Mouse (Mus musculus): Measurements from ENCODE around the gene Klhl11. TPM values are rescaled to one million over a fixed set of nuclear protein-coding genes. Genes with fewer than 3 reads are reported as not detected.
A peak's percentile ranks its signal among the peaks of the same experiment; 100 is the strongest.

The Klhl11 gene
- total and polyA plus RNA-seq, 3 experiments, result 11.5 to 34.7 TPM; not detected in 1

DNA sequence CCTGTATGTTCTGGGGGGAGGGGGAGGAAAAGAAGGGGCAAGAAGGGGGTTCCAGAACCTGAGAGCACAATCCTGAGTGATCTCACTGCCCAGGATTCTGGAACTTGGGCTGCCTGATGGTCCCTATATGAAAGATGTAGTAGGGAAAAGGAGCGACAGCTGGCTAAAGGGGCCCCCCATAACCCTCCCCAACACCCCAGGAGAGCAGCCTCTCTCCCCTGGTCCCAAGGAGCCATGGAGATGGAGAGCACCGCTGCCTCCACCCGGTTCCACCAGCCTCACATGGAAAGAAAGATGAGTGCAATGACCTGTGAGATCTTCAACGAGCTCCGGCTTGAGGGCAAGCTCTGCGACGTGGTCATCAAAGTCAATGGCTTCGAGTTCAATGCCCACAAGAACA, 30.7 kb downstream of the Klhl11 start, which contains the start of the genes Nt5c3b and Klhl10:
Nt5c3b (minus strand) TSS at position 12 of the 400 bp plus-strand sequence.
Klhl10 (plus strand) TSS at position 121 of the 400 bp plus-strand sequence.
- Histone ChIP-seq H3K9ac (ENCODE audit: control insufficient read depth, low read depth, low read length, poor library complexity, severe bottlenecking) (peak within 1 kb of the TSS; percentile 77), H3K9me3 (replicated peaks; ENCODE audit: insufficient read depth, low read length) (no peaks in the 10 kb centered on the region), H3K4me1 (ENCODE audit: control insufficient read depth in 1 of 2, insufficient read depth in 2 of 2, low read length in 2 of 2) (peaks cover 2 to 12% of the 10 kb centered on the region in 2 experiments; a peak in 3 of 4 replicates), H3K36me3 (ENCODE audit: control insufficient read depth in 1 of 2, insufficient read depth in 2 of 2, low read length in 2 of 2) (peaks cover 0 to 9% of the 10 kb centered on the region in 2 experiments; a peak in 2 of 4 replicates), H3K4me3 (ENCODE audit: control insufficient read depth in 1 of 2, insufficient read depth in 1 of 2, low read depth in 2 of 2, low read length in 2 of 2) (peak within 1 kb of the TSS; percentile 73 to 81), H3K27me3 (ENCODE audit: control insufficient read depth in 1 of 2, insufficient read depth in 2 of 2, low read length in 2 of 2) (no peaks in the 10 kb centered on the region), H3K79me2 (ENCODE audit: control insufficient read depth, insufficient read depth, low read length, poor library complexity) (peaks cover 5% of the 10 kb centered on the region; the same call in 1 of the 2 replicates), H3K27ac (ENCODE audit: control insufficient read depth, low read depth, low read length) (peak within 1 kb of the TSS; percentile 16)
- no peak for TF ChIP-seq MAX (IDR thresholded peaks at IDR 0.05; ENCODE audit: low read length)
- no peak for TF ChIP-seq TCF12 (IDR thresholded peaks at IDR 0.05; ENCODE audit: low read depth, low read length)
- no peak for DNase-seq (ENCODE audit: low read depth, low spot score)

DNA sequence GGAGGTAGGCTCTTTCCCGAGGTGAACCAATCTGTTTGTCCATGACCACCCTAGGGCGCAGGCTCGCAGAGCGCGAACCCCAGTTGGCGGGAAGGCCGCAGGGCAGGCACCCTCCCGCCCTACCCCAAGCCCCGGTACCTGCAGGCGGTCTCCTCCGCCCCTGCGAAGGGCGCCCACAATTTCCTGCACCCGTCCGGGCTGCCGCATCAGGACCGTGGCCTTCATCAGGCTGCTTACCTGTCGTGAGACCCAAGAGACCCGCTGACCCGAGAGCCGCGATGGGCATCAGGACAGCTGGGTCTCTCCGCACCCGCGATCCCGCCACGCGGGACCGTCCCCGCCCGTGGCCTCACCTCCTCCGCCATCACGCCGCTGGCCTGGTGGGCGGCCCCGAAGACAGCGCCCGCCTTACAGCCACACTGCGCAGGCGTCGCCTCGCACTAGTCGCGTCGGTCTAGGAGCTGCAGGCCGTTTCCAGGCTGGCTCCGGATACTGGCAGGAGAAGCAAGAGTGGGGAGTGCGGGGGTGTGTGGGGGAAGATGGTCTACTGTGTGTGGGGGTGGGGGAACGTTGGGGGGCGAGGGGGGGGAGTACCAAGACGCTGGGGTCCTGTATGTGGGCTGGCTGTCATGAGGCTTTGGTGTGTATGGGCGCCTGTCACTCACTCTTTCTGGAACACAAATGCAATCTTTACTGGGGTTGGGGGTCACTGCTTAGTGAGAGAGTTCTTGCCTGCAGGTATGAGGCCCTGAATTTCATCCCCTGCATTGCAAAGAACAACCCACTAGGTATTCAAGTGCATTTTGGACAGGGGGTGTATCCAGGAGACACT, 31.6 kb downstream of the Klhl11 start:
- H3K27me3 ChIP-seq (ENCODE audit: control insufficient read depth in 1 of 2, insufficient read depth in 2 of 2, low read length in 2 of 2), result no peaks in the 10 kb centered on the region
- H3K4me1 ChIP-seq (ENCODE audit: control insufficient read depth in 1 of 2, insufficient read depth in 2 of 2, low read length in 2 of 2), result peaks cover 2 to 12% of the 10 kb centered on the region in 2 experiments; a peak in 3 of 4 replicates
- peaks cover 0 to 9% of the 10 kb centered on the region in 2 experiments; a peak in 2 of 4 replicates for H3K36me3 ChIP-seq (ENCODE audit: control insufficient read depth in 1 of 2, insufficient read depth in 2 of 2, low read length in 2 of 2)
- H3K4me3 ChIP-seq (ENCODE audit: control insufficient read depth in 1 of 2, insufficient read depth in 1 of 2, low read depth in 2 of 2, low read length in 2 of 2), result peak overlapping the region; percentile 73 to 81
- peak overlapping the region; percentile 16 for H3K27ac ChIP-seq (ENCODE audit: control insufficient read depth, low read depth, low read length)
- peaks cover 5% of the 10 kb centered on the region; the same call in 1 of the 2 replicates for H3K79me2 ChIP-seq (ENCODE audit: control insufficient read depth, insufficient read depth, low read length, poor library complexity)
- TF ChIP-seq UBTF (IDR thresholded peaks at IDR 0.05; ENCODE audit: borderline replicate concordance, insufficient read depth, low read depth, low read length), result 0 out of 2 replicates have a peak, but pooled peaks have one; percentile 68
- TF ChIP-seq MAZ (IDR thresholded peaks at IDR 0.05; ENCODE audit: low read depth, low read length), result 0 out of 2 replicates have a peak, but pooled peaks have one; percentile 36
- TF ChIP-seq CHD1 (IDR thresholded peaks at IDR 0.05; ENCODE audit: low read depth, low read length), result no peak
- peak; percentile 84 for TF ChIP-seq NELFE (IDR thresholded peaks at IDR 0.05; ENCODE audit: low read depth, low read length)
- TF ChIP-seq NRF1 (IDR thresholded peaks at IDR 0.05; ENCODE audit: insufficient read depth, low read depth, low read length, poor library complexity, severe bottlenecking), result peak; percentile 93
- peak; percentile 75 for TF ChIP-seq ZMIZ1 (IDR thresholded peaks at IDR 0.05; ENCODE audit: low read depth, low read length)
- TF ChIP-seq POLR2AphosphoS2 (IDR thresholded peaks at IDR 0.05; ENCODE audit: low read length), result peak; percentile 82
- no peak; the same call in 1 of the 2 replicates for TF ChIP-seq TBP (IDR thresholded peaks at IDR 0.05; ENCODE audit: low read depth, low read length)
- peak; percentile 44 for TF ChIP-seq SIN3A (IDR thresholded peaks at IDR 0.05; ENCODE audit: low read length)
- TF ChIP-seq HCFC1 (IDR thresholded peaks at IDR 0.05; ENCODE audit: low read depth, low read length), result peak; percentile 67
- TF ChIP-seq POLR2A (IDR thresholded peaks at IDR 0.05; ENCODE audit: control insufficient read depth in 1 of 2, insufficient read depth in 1 of 2, low read depth in 1 of 2, low read length in 2 of 2, poor library complexity in 1 of 2), result peak; percentile 93 to 95
- TF ChIP-seq CHD2 (IDR thresholded peaks at IDR 0.05; ENCODE audit: low read length), result no peak
- peak; percentile 73 for TF ChIP-seq TCF12 (IDR thresholded peaks at IDR 0.05; ENCODE audit: low read depth, low read length)
- peak; percentile 38 for TF ChIP-seq MXI1 (IDR thresholded peaks at IDR 0.05; ENCODE audit: low read depth, low read length)
- H3K9ac ChIP-seq (ENCODE audit: control insufficient read depth, low read depth, low read length, poor library complexity, severe bottlenecking), result peak overlapping the region; percentile 77
- no peaks in the 10 kb centered on the region for H3K9me3 ChIP-seq (replicated peaks; ENCODE audit: insufficient read depth, low read length)
- DNase-seq (ENCODE audit: low read depth, low spot score), result peak; percentile 90
